Mouse (Mus musculus) heart, adult 9 months (tissue): ENCODE measurements around the gene Ttc5.
"Not testable (repeated sequence)": the region's sequence is repeated elsewhere in the genome, so short reads cannot be mapped to it uniquely, and the experiment has no call there.

Experiments
- DNase-seq, 2 experiments: peaks; one replicate each; pipeline ENCODE4 v3.0.0; 2022; ENCODE audit warnings: low spot score in 2 of 2

Ttc5 gene

GRCm38 (mm10) chr14:50771342-50771741 is 14.0 kb downstream of the Ttc5 start:
- DNase-seq = no peak

- no peak for DNase-seq
These were observed 19.6 kb downstream of the Ttc5 start for GRCm38 (mm10) chr14:50765736-50766135.

- no peak for DNase-seq
These were observed 26.8 kb downstream of the Ttc5 start for GRCm38 (mm10) chr14:50758416-50759085.

- DNase-seq = no peak
These were observed 40.3 kb downstream of the Ttc5 start, which contains the start of gene Olfr749 for GRCm38 (mm10) chr14:50744994-50745393. TSS of gene Olfr749 (minus strand) at chr14:50745094.

- no peak for DNase-seq
These were observed 43.7 kb downstream of the Ttc5 start for GRCm38 (mm10) chr14:50741584-50741983.

GRCm38 (mm10) chr14:50740334-50740733 is 45.0 kb downstream of the Ttc5 start:
- DNase-seq = no peak

GRCm38 (mm10) chr14:50722371-50722770 is 62.9 kb downstream of the Ttc5 start:
- not testable (repeated sequence) for DNase-seq

GRCm38 (mm10) chr14:50719875-50720274 is 65.4 kb downstream of the Ttc5 start:
- not testable (repeated sequence) for DNase-seq
